Mouse (Mus musculus) ES-Bruce4 (cell line): ENCODE results near the gene Mrpl2.

Source experiments
- CTCF ChIP-seq: IDR thresholded peaks from one replicate; pipeline ENCODE4 v1.8.1; 2011; ENCODE audit warnings: low read depth, low read length
- POLR2A ChIP-seq: IDR thresholded peaks from one replicate; pipeline ENCODE4 v1.8.1; 2011; ENCODE audit warnings: low read length; ENCODE audit not compliant: insufficient read depth

GRCm38 (mm10) chr17:46661351-46661750 is 15.3 kb downstream of the Mrpl2 start:
- TF ChIP-seq CTCF: no peak
- no peak for TF ChIP-seq POLR2A
